ENCODE assay signal across 12 mouse cellular contexts in the genomic region with DNA sequence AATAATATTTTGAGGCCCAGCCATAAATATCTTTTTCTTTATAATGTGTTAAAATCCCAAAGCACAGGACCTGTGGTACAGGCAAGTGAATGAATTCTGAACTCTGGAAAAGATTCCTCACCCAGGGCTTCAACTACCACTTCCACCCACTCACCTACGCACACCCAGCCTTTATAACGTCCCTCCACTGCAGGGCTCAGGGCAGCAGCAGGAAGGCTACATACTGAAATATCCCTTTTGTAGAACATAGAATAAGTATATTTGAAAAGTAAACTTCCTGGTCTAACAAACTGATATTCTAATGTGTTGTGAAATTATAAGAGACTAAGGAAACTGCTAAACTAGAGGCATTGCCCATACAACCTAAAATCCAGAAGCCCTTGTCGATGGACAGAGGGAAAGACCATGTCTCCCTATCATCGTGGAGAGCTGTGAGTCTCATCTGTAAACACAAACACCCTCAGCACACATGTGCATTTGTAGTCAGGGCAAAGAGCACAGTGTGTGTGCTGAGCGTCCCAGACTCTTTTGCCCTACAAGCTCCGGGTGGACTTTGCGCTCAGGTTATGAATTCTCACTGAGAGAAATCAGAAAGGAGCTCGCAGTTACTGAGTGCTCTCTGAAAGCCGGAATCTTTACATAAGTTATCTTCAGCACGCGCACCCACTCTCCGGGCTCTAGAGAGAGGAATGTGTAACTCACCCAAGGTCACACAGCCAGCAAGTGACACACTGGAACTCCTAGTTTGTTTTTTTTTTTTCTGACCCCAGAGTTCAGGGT. TPM values are rescaled to one million over a fixed set of nuclear protein-coding genes. Genes with fewer than 3 reads are reported as not detected.
DNase-seq lines count a peak whose midpoint lies in the region; ATAC-seq and TF ChIP-seq lines count a peak whose summit lies in the region.
"Had no signal": no experiment of that assay in that cellular context is flagged by ENCODE, and none has a peak within 500 bp of the region (broad histone marks: within the 10 kb centered on the region; RNA-seq: fewer than 3 reads in every experiment).

No protein-coding gene starts in this region.

- peak; percentile 91 for ATAC-seq in lung, postnatal 0 days
- no peak for ATAC-seq in midbrain, postnatal 0 days (ENCODE audit: low FRiP score)

- no peak overlapping the region for H3K4me3 ChIP-seq in lung, postnatal 0 days (ENCODE audit: low read depth, low read length)
- H3K4me3 ChIP-seq in midbrain, postnatal 0 days (ENCODE audit: low read depth, low read length) = no peak overlapping the region
- H3K4me3 ChIP-seq: heart, embryonic 12.5 days; layer of hippocampus, adult 2 months had no signal

- peak; percentile 28; the same call in 1 of the 2 replicates for TF ChIP-seq CTCF in lung, postnatal 0 days (IDR thresholded peaks at IDR 0.05)
- no peak for TF ChIP-seq CTCF in midbrain, postnatal 0 days (IDR thresholded peaks at IDR 0.05)

- TF ChIP-seq EP300 in lung, postnatal 0 days (IDR thresholded peaks at IDR 0.05) = peak; percentile 67

- no peak overlapping the region; the same call in 1 of the 2 replicates for H3K27ac ChIP-seq in lung, postnatal 0 days (ENCODE audit: low read length)
- H3K27ac ChIP-seq in midbrain, postnatal 0 days (ENCODE audit: low read depth, low read length) = no peak overlapping the region
- H3K27ac ChIP-seq: layer of hippocampus, adult 2 months had no signal

- DNase-seq in ZHBTc4 (ENCODE audit: low read depth, low spot score) = peak; percentile 29
- peak; percentile 43 for DNase-seq in adrenal gland, postnatal 10 days
- DNase-seq in large intestine, adult 2 months (ENCODE audit: low read depth, low spot score) = peak; percentile 78
- peak; percentile 82 for DNase-seq in lung, postnatal 0 days (ENCODE audit: low spot score)
- no peak for DNase-seq in midbrain, postnatal 0 days (ENCODE audit: low spot score)
- no peak for DNase-seq in left cerebral cortex, adult 18-20 months (ENCODE audit: low spot score in 2 of 2)
- DNase-seq in urinary bladder, postnatal 10 days (ENCODE audit: low spot score) = no peak
- DNase-seq: cerebellum, adult 11-12 months; retina, postnatal 1 day; thymus, adult 2 months had no signal

- 26% methylated on average over 12 of the region's 12 CpGs for WGBS in large intestine, adult 2 months
- 34% methylated on average over 12 of the region's 12 CpGs for WGBS in lung, postnatal 0 days
- WGBS in midbrain, postnatal 0 days = 89% methylated on average over 12 of the region's 12 CpGs

- H3K36me3 ChIP-seq in lung, postnatal 0 days (ENCODE audit: insufficient read depth, low read length) = no peaks in the 10 kb centered on the region
- H3K36me3 ChIP-seq in midbrain, postnatal 0 days (ENCODE audit: insufficient read depth, low read length) = no peaks in the 10 kb centered on the region
- H3K36me3 ChIP-seq: heart, embryonic 12.5 days had no signal

- no peaks in the 10 kb centered on the region for H3K27me3 ChIP-seq in lung, postnatal 0 days (replicated peaks; ENCODE audit: insufficient read depth, low read length)
- H3K27me3 ChIP-seq in midbrain, postnatal 0 days (ENCODE audit: insufficient read depth, low read length) = no peaks in the 10 kb centered on the region
- H3K27me3 ChIP-seq: heart, embryonic 12.5 days had no signal

- H3K4me2 ChIP-seq in lung, postnatal 0 days (replicated peaks; ENCODE audit: low read depth, low read length) = peak overlapping the region; percentile 9; the same call in 1 of the 2 replicates
- no peak overlapping the region for H3K4me2 ChIP-seq in midbrain, postnatal 0 days (ENCODE audit: low read depth, low read length, poor library complexity, severe bottlenecking)
- H3K4me2 ChIP-seq: heart, embryonic 12.5 days had no signal

- H3K9ac ChIP-seq in lung, postnatal 0 days (replicated peaks; ENCODE audit: low read depth) = no peak overlapping the region
- no peak overlapping the region for H3K9ac ChIP-seq in midbrain, postnatal 0 days (replicated peaks; ENCODE audit: low read length, poor library complexity, severe bottlenecking)
- H3K9ac ChIP-seq: heart, embryonic 12.5 days had no signal

- H3K4me1 ChIP-seq in lung, postnatal 0 days (ENCODE audit: insufficient read depth, low read depth, low read length) = no peaks in the 10 kb centered on the region
- H3K4me1 ChIP-seq in midbrain, postnatal 0 days (ENCODE audit: insufficient read depth, low read length) = no peaks in the 10 kb centered on the region

- no peaks in the 10 kb centered on the region for H3K9me3 ChIP-seq in lung, postnatal 0 days (ENCODE audit: low read length)
- no peaks in the 10 kb centered on the region for H3K9me3 ChIP-seq in midbrain, postnatal 0 days (ENCODE audit: low read length)

RNA-seq across cellular contexts. Expression of a gene that starts 46.1 kb away (rescaled TPM):
- total RNA-seq in adrenal gland, postnatal 10 days (2021) = 10 to 100 TPM; 57.4 to 74.8 TPM
- 10.4 and 20.4 TPM in 2 replicates for polyA plus RNA-seq in large intestine, adult 2 months (2012; rRNA removed)
- 10.0 and 11.2 TPM in 2 replicates for polyA plus RNA-seq in lung, postnatal 0 days (2015; fragmentation: Nextera tagmentation; extraction: Ambion mirVana)
- total RNA-seq in midbrain, postnatal 0 days (2014; rRNA removed) = 4.3 TPM in 2 replicates
- polyA plus RNA-seq in midbrain, postnatal 0 days (2015; fragmentation: Nextera tagmentation; extraction: Ambion mirVana) = 1.4 and 2.0 TPM in 2 replicates
- total RNA-seq in left cerebral cortex, adult 18-20 months (2021) = 10 to 100 TPM; 35.5 to 42.3 TPM

Comparison
In these comparisons a context has a peak if more than half of its experiments do, and no peak if none do; other contexts are left out.
1. DNase-seq: peak in ZHBTc4 (single experiment), adrenal gland, postnatal 10 days (single experiment), large intestine, adult 2 months (single experiment) and lung, postnatal 0 days (single experiment); none in midbrain, postnatal 0 days (single experiment), left cerebral cortex, adult 18-20 months (0 of 2) and urinary bladder, postnatal 10 days (single experiment).